Mouse (Mus musculus): ENCODE measurements at regions not wholly inside any gene's neighbourhood (a gene's known extent, or its start where the extent isn't known, plus 50 kb on each side); places are given as distances from the start of the nearest gene placed in this dataset.

GRCm38 (mm10) chr15:92864106-92864505, 410.9 kb downstream of the Gxylt1 start:
- H3K27me3 ChIP-seq (ENCODE audit: insufficient read depth, low read length): no peaks in the 10 kb centered on the region
- H3K4me3 ChIP-seq (replicated peaks; ENCODE audit: low read length): no peak overlapping the region
- no peaks in the 10 kb centered on the region for H3K9me3 ChIP-seq (ENCODE audit: low read length)
- no peaks in the 10 kb centered on the region for H3K36me3 ChIP-seq (ENCODE audit: insufficient read depth, low read length)
- no peaks in the 10 kb centered on the region for H3K4me1 ChIP-seq (replicated peaks; ENCODE audit: low read depth, low read length)
- TF ChIP-seq POU5F1 (IDR thresholded peaks at IDR 0.05; ENCODE audit: borderline replicate concordance, low read length): no peak
- no peak for TF ChIP-seq CTCF (conservative IDR thresholded peaks at IDR 0.05; ENCODE audit: low read length)
- no peak for TF ChIP-seq NANOG (IDR thresholded peaks at IDR 0.05; ENCODE audit: borderline replicate concordance, low read length)

- H3K27me3 ChIP-seq (ENCODE audit: insufficient read depth, low read length): no peaks in the 10 kb centered on the region
- H3K9me3 ChIP-seq (ENCODE audit: low read length): no peaks in the 10 kb centered on the region
- no peak overlapping the region for H3K4me3 ChIP-seq (replicated peaks; ENCODE audit: low read length)
- H3K4me1 ChIP-seq (replicated peaks; ENCODE audit: low read depth, low read length): no peaks in the 10 kb centered on the region
- TF ChIP-seq CTCF (conservative IDR thresholded peaks at IDR 0.05; ENCODE audit: low read length) (no peak), POU5F1 (IDR thresholded peaks at IDR 0.05; ENCODE audit: borderline replicate concordance, low read length) (no peak), NANOG (IDR thresholded peaks at IDR 0.05; ENCODE audit: borderline replicate concordance, low read length) (no peak)
- H3K36me3 ChIP-seq (ENCODE audit: insufficient read depth, low read length): no peaks in the 10 kb centered on the region
These were observed 424.1 kb downstream of the Gxylt1 start for GRCm38 (mm10) chr15:92850854-92851253.

- Histone ChIP-seq H3K36me3 (ENCODE audit: insufficient read depth, low read length) (no peaks in the 10 kb centered on the region), H3K27me3 (ENCODE audit: insufficient read depth, low read length) (no peaks in the 10 kb centered on the region), H3K4me1 (replicated peaks; ENCODE audit: low read depth, low read length) (no peaks in the 10 kb centered on the region), H3K4me3 (replicated peaks; ENCODE audit: low read length) (no peak overlapping the region), H3K9me3 (ENCODE audit: low read length) (no peaks in the 10 kb centered on the region)
- TF ChIP-seq POU5F1 (IDR thresholded peaks at IDR 0.05; ENCODE audit: borderline replicate concordance, low read length): no peak
- TF ChIP-seq NANOG (IDR thresholded peaks at IDR 0.05; ENCODE audit: borderline replicate concordance, low read length): no peak
- TF ChIP-seq CTCF (conservative IDR thresholded peaks at IDR 0.05; ENCODE audit: low read length): no peak
These were observed 434.9 kb downstream of the Gxylt1 start for GRCm38 (mm10) chr15:92840035-92840434.

GRCm38 (mm10) chr15:92839611-92840010, 435.4 kb downstream of the Gxylt1 start:
- Histone ChIP-seq H3K4me3 (replicated peaks; ENCODE audit: low read length) (no peak overlapping the region), H3K9me3 (ENCODE audit: low read length) (no peaks in the 10 kb centered on the region), H3K4me1 (replicated peaks; ENCODE audit: low read depth, low read length) (no peaks in the 10 kb centered on the region), H3K36me3 (ENCODE audit: insufficient read depth, low read length) (no peaks in the 10 kb centered on the region), H3K27me3 (ENCODE audit: insufficient read depth, low read length) (no peaks in the 10 kb centered on the region)
- TF ChIP-seq POU5F1 (IDR thresholded peaks at IDR 0.05; ENCODE audit: borderline replicate concordance, low read length) (no peak), CTCF (conservative IDR thresholded peaks at IDR 0.05; ENCODE audit: low read length) (no peak), NANOG (IDR thresholded peaks at IDR 0.05; ENCODE audit: borderline replicate concordance, low read length) (no peak)

- Histone ChIP-seq H3K9me3 (ENCODE audit: low read length) (peaks cover 30% of the 10 kb centered on the region), H3K27me3 (ENCODE audit: insufficient read depth, low read length) (no peaks in the 10 kb centered on the region), H3K4me3 (replicated peaks; ENCODE audit: low read length) (no peak overlapping the region), H3K4me1 (replicated peaks; ENCODE audit: low read depth, low read length) (no peaks in the 10 kb centered on the region), H3K36me3 (ENCODE audit: insufficient read depth, low read length) (no peaks in the 10 kb centered on the region)
- no peak for TF ChIP-seq POU5F1 (IDR thresholded peaks at IDR 0.05; ENCODE audit: borderline replicate concordance, low read length)
- TF ChIP-seq NANOG (IDR thresholded peaks at IDR 0.05; ENCODE audit: borderline replicate concordance, low read length): no peak
- no peak for TF ChIP-seq CTCF (conservative IDR thresholded peaks at IDR 0.05; ENCODE audit: low read length)
These were observed 429.5 kb downstream of the Pdzrn4 start for GRCm38 (mm10) chr15:92826136-92826535.

All from E14TG2a.4 (cell line).